Mouse (Mus musculus): ENCODE measurements around the gene 2900026A02Rik. TPM values are rescaled to one million over a fixed set of nuclear protein-coding genes. Genes with fewer than 3 reads are reported as not detected.
A peak's percentile ranks its signal among the peaks of the same experiment; 100 is the strongest.
"Not testable (repeated sequence)": the region's sequence is repeated elsewhere in the genome, so short reads cannot be mapped to it uniquely, and the experiment has no call there.

Gene 2900026A02Rik
- polyA plus RNA-seq, 1 experiment: 16.6 TPM

- no peaks in the 10 kb centered on the region for H3K27me3 ChIP-seq (ENCODE audit: control insufficient read depth, insufficient read depth, insufficient read length)
- peak overlapping the region; percentile 56 for H3K4me2 ChIP-seq (ENCODE audit: low read depth)
- no peaks in the 10 kb centered on the region for H3K79me2 ChIP-seq (ENCODE audit: control insufficient read depth, insufficient read depth)
- no peak overlapping the region for H3ac ChIP-seq (ENCODE audit: control insufficient read depth, insufficient read length)
- H3K4me3 ChIP-seq: no peak overlapping the region
- H3K36me3 ChIP-seq (ENCODE audit: control insufficient read depth, insufficient read depth): no peaks in the 10 kb centered on the region
- no peak for TF ChIP-seq TCF12 (IDR thresholded peaks at IDR 0.05; ENCODE audit: insufficient read depth, poor library complexity, severe bottlenecking)
- peak in 1 of 3 experiments; percentile 57 for TF ChIP-seq MYOD1 (IDR thresholded peaks at IDR 0.05; ENCODE audit: control insufficient read depth in 1 of 3, insufficient read length in 2 of 3, low read depth in 2 of 3)
- no peak for TF ChIP-seq MAX (IDR thresholded peaks at IDR 0.05; ENCODE audit: low read depth)
- peak in 1 of 3 experiments; percentile 39 for TF ChIP-seq MYOG (IDR thresholded peaks at IDR 0.05; ENCODE audit: control insufficient read depth in 1 of 3, insufficient read depth in 1 of 3, insufficient read length in 2 of 3, low read depth in 2 of 3)
- TF ChIP-seq POLR2AphosphoS2 (IDR thresholded peaks at IDR 0.05; ENCODE audit: insufficient read length, low read depth): no peak
- TF ChIP-seq TCF3 (IDR thresholded peaks at IDR 0.05; ENCODE audit: insufficient read length, low read depth): no peak
These were observed 106.5 kb downstream of the 2900026A02Rik start for GRCm38 (mm10) chr5:113114264-113115225.

- Histone ChIP-seq H3K4me2 (ENCODE audit: low read depth) (no peak overlapping the region), H3K4me3 (no peak overlapping the region), H3K27me3 (ENCODE audit: control insufficient read depth, insufficient read depth, insufficient read length) (no peaks in the 10 kb centered on the region), H3K36me3 (ENCODE audit: control insufficient read depth, insufficient read depth) (no peaks in the 10 kb centered on the region), H3ac (ENCODE audit: control insufficient read depth, insufficient read length) (no peak overlapping the region), H3K79me2 (ENCODE audit: control insufficient read depth, insufficient read depth) (no peaks in the 10 kb centered on the region)
- no peak for TF ChIP-seq TCF12 (IDR thresholded peaks at IDR 0.05; ENCODE audit: insufficient read depth, poor library complexity, severe bottlenecking)
- no peak for TF ChIP-seq MAX (IDR thresholded peaks at IDR 0.05; ENCODE audit: low read depth)
- no peak for TF ChIP-seq POLR2A (IDR thresholded peaks at IDR 0.05; ENCODE audit: insufficient read length, low read depth)
- TF ChIP-seq MYOG (IDR thresholded peaks at IDR 0.05; ENCODE audit: control insufficient read depth in 1 of 3, insufficient read depth in 1 of 3, insufficient read length in 2 of 3, low read depth in 2 of 3): no peak
- no peak for TF ChIP-seq CEBPB (IDR thresholded peaks at IDR 0.05; ENCODE audit: insufficient read depth, poor library complexity, severe bottlenecking)
- TF ChIP-seq POLR2AphosphoS2 (IDR thresholded peaks at IDR 0.05; ENCODE audit: insufficient read length, low read depth): no peak
- TF ChIP-seq SRF (IDR thresholded peaks at IDR 0.05; ENCODE audit: control insufficient read depth, insufficient read length, low read depth): no peak
- TF ChIP-seq TCF3 (IDR thresholded peaks at IDR 0.05; ENCODE audit: insufficient read length, low read depth): no peak
- TF ChIP-seq MYOD1 (IDR thresholded peaks at IDR 0.05; ENCODE audit: control insufficient read depth in 1 of 3, insufficient read length in 2 of 3, low read depth in 2 of 3): no peak
- TF ChIP-seq USF1 (IDR thresholded peaks at IDR 0.05; ENCODE audit: low read depth): no peak
- TF ChIP-seq E2F4 (IDR thresholded peaks at IDR 0.05; ENCODE audit: insufficient read depth): no peak
- TF ChIP-seq REST (IDR thresholded peaks at IDR 0.05; ENCODE audit: insufficient read depth, insufficient read length): no peak
These were observed 107.9 kb downstream of the 2900026A02Rik start for GRCm38 (mm10) chr5:113113120-113113519.

- TF ChIP-seq MYOD1 (IDR thresholded peaks at IDR 0.05; ENCODE audit: control insufficient read depth in 1 of 3, insufficient read length in 2 of 3, low read depth in 2 of 3) (no peak), MAX (IDR thresholded peaks at IDR 0.05; ENCODE audit: low read depth) (no peak), POLR2AphosphoS2 (IDR thresholded peaks at IDR 0.05; ENCODE audit: insufficient read length, low read depth) (no peak), USF1 (IDR thresholded peaks at IDR 0.05; ENCODE audit: low read depth) (no peak), MYOG (IDR thresholded peaks at IDR 0.05; ENCODE audit: control insufficient read depth in 1 of 3, insufficient read depth in 1 of 3, insufficient read length in 2 of 3, low read depth in 2 of 3) (no peak), TCF12 (IDR thresholded peaks at IDR 0.05; ENCODE audit: insufficient read depth, poor library complexity, severe bottlenecking) (no peak), POLR2A (IDR thresholded peaks at IDR 0.05; ENCODE audit: insufficient read length, low read depth) (no peak), E2F4 (IDR thresholded peaks at IDR 0.05; ENCODE audit: insufficient read depth) (no peak), CEBPB (IDR thresholded peaks at IDR 0.05; ENCODE audit: insufficient read depth, poor library complexity, severe bottlenecking) (no peak), SRF (IDR thresholded peaks at IDR 0.05; ENCODE audit: control insufficient read depth, insufficient read length, low read depth) (no peak)
- H3ac ChIP-seq (ENCODE audit: control insufficient read depth, insufficient read length): no peak overlapping the region
- no peaks in the 10 kb centered on the region for H3K79me2 ChIP-seq (ENCODE audit: control insufficient read depth, insufficient read depth)
- no peak overlapping the region for H3K4me3 ChIP-seq
- H3K27me3 ChIP-seq (ENCODE audit: control insufficient read depth, insufficient read depth, insufficient read length): no peaks in the 10 kb centered on the region
- H3K4me2 ChIP-seq (ENCODE audit: low read depth): no peak overlapping the region
- H3K36me3 ChIP-seq (ENCODE audit: control insufficient read depth, insufficient read depth): no peaks in the 10 kb centered on the region
These were observed 109.7 kb downstream of the 2900026A02Rik start for GRCm38 (mm10) chr5:113111336-113111735.

- Histone ChIP-seq H3K36me3 (ENCODE audit: control insufficient read depth, insufficient read depth) (no peaks in the 10 kb centered on the region), H3ac (ENCODE audit: control insufficient read depth, insufficient read length) (no peak overlapping the region), H3K79me2 (ENCODE audit: control insufficient read depth, insufficient read depth) (no peaks in the 10 kb centered on the region), H3K4me2 (ENCODE audit: low read depth) (peak overlapping the region; percentile 20), H3K27me3 (ENCODE audit: control insufficient read depth, insufficient read depth, insufficient read length) (no peaks in the 10 kb centered on the region), H3K4me3 (no peak overlapping the region)
- TF ChIP-seq POLR2AphosphoS2 (IDR thresholded peaks at IDR 0.05; ENCODE audit: insufficient read length, low read depth) (peak; percentile 11), MYOD1 (IDR thresholded peaks at IDR 0.05; ENCODE audit: control insufficient read depth in 1 of 3, insufficient read length in 2 of 3, low read depth in 2 of 3) (no peak)
These were observed 110.1 kb downstream of the 2900026A02Rik start for GRCm38 (mm10) chr5:113110929-113111328.

- not testable (repeated sequence) for H3K4me2 ChIP-seq (ENCODE audit: low read depth); H3K27me3 ChIP-seq (ENCODE audit: control insufficient read depth, insufficient read depth, insufficient read length); H3K4me3 ChIP-seq; H3K79me2 ChIP-seq (ENCODE audit: control insufficient read depth, insufficient read depth); H3ac ChIP-seq (ENCODE audit: control insufficient read depth, insufficient read length); H3K36me3 ChIP-seq (ENCODE audit: control insufficient read depth, insufficient read depth)
These were observed 111.4 kb downstream of the 2900026A02Rik start for GRCm38 (mm10) chr5:113109651-113110050.

Measured in myocyte (in vitro differentiated cells).